Mouse (Mus musculus) ES-Bruce4 (cell line): Measurements from ENCODE around the gene Vps37b.

Source experiments
- CTCF ChIP-seq: IDR thresholded peaks from one replicate; pipeline ENCODE4 v1.8.1; 2011; ENCODE audit warnings: low read depth, low read length
- POLR2A ChIP-seq: IDR thresholded peaks from one replicate; pipeline ENCODE4 v1.8.1; 2011; ENCODE audit warnings: low read length; ENCODE audit not compliant: insufficient read depth

GRCm38 (mm10) chr5:123961046-123961445 is 71.0 kb downstream of the Vps37b start:
- TF ChIP-seq POLR2A, result no peak
- no peak for TF ChIP-seq CTCF
